In the genomic region with DNA sequence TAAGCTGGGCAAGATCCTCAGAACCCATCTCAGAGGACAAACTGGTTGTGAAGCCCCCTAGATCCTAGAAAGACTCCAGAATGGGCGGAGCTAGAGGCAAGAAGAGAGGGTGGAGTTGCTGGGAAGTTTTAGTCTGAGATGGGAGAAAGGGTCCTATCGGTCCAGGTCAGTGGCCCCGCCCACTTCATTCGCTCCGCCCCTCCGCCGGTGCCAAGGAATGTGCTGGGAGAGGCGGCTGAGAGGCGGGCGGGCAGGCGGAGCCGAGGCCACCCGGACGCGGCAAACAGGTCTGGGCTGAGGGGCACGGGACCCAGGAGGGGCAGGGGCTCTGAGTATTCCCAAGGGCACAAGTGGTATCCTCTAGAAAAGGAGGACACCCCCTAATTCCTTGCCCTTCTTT, we compare ENCODE assay signal across 7 mouse cellular contexts. TPM values are rescaled to one million over a fixed set of nuclear protein-coding genes. Genes with fewer than 3 reads are reported as not detected.
DNase-seq lines count a peak whose midpoint lies in the region; ATAC-seq lines count a peak whose summit lies in the region.

A gene (plus strand): TSS at position 248 of the 400 bp plus-strand sequence.

- H3K9me3 ChIP-seq in liver, embryonic 12.5 days (replicated peaks) = no peaks in the 10 kb centered on the region

- DNase-seq in adrenal gland, adult 18-20 months (ENCODE audit: low spot score in 2 of 2) = peak; percentile 46 to 59
- DNase-seq in c-Kit-positive CD71-positive TER-119-positive erythroid progenitor cells, embryonic 14.5 days (ENCODE audit: low spot score) = peak; percentile 81
- peak; percentile 97 for DNase-seq in heart, adult 11 months
- DNase-seq in kidney, adult 11 months = peak; percentile 67
- DNase-seq in ovary, postnatal 10 days (ENCODE audit: low spot score) = peak; percentile 48

- H3K36me3 ChIP-seq in liver, embryonic 12.5 days = peaks cover 33% of the 10 kb centered on the region

- H3K4me2 ChIP-seq in liver, embryonic 12.5 days = peak within 1 kb of the TSS; percentile 74

- H3K4me3 ChIP-seq in liver, embryonic 12.5 days = peak within 1 kb of the TSS; percentile 50

- ATAC-seq in liver, embryonic 12.5 days = peak; percentile 57; the same call in 1 of the 2 replicates
- ATAC-seq in megakaryocyte-erythroid progenitor cell, adult 5-6 weeks (replicated peaks; ENCODE audit: low FRiP score, low TSS enrichment, poor library complexity, severe bottlenecking) = no peak

- peak within 1 kb of the TSS; percentile 91 for H3K27ac ChIP-seq in liver, embryonic 12.5 days

- peak within 1 kb of the TSS; percentile 61 for H3K9ac ChIP-seq in liver, embryonic 12.5 days

- peaks cover 31% of the 10 kb centered on the region for H3K27me3 ChIP-seq in liver, embryonic 12.5 days (replicated peaks)

- peaks cover 76% of the 10 kb centered on the region for H3K4me1 ChIP-seq in liver, embryonic 12.5 days

- 5% methylated on average over 16 of the region's 16 CpGs for WGBS in liver, embryonic 12.5 days (ENCODE audit: insufficient replicate concordance)

RNA-seq across cellular contexts. Expression of the gene that starts here (rescaled TPM):
- total RNA-seq in adrenal gland, adult 18-20 months (2021) = 1 to 10 TPM; 2.1 to 3.2 TPM
- polyA plus RNA-seq in liver, embryonic 12.5 days (2016; fragmentation: Nextera tagmentation; extraction: Ambion mirVana) = 9.2 and 10.0 TPM in 2 replicates
- total RNA-seq in megakaryocyte-erythroid progenitor cell, adult 5-6 weeks (2014; fragmentation: Nextera tagmentation) = not detected in 2 replicates
- total RNA-seq in megakaryocyte-erythroid progenitor cell, adult 5-6 weeks (2017) = not detected in 2 replicates
